Mouse (Mus musculus) lung, postnatal 0 days (tissue): ENCODE data around the gene Ahctf1.

Experiments
- CTCF ChIP-seq: IDR thresholded peaks from 2 replicates; pipeline ENCODE4 v1.5.1; 2016; ENCODE audit warnings: antibody characterized with exemption, mild to moderate bottlenecking
- EP300 ChIP-seq: IDR thresholded peaks from 2 replicates; pipeline ENCODE4 v1.6.1; 2016; ENCODE audit warnings: antibody characterized with exemption, mild to moderate bottlenecking, control low read depth

- no peak for TF ChIP-seq EP300
- no peak for TF ChIP-seq CTCF
Measured at GRCm38 (mm10) chr1:179745171-179745570, 58.3 kb downstream of the Ahctf1 start, which contains the start of gene Kif28.
